Mouse (Mus musculus): Measurements from ENCODE around the gene Tlk2. TPM values are rescaled to one million over a fixed set of nuclear protein-coding genes. Genes with fewer than 3 reads are reported as not detected.

Tlk2 gene
- polyA plus RNA-seq, 1 experiment from 2014 or later, result 20.7 TPM

DNA sequence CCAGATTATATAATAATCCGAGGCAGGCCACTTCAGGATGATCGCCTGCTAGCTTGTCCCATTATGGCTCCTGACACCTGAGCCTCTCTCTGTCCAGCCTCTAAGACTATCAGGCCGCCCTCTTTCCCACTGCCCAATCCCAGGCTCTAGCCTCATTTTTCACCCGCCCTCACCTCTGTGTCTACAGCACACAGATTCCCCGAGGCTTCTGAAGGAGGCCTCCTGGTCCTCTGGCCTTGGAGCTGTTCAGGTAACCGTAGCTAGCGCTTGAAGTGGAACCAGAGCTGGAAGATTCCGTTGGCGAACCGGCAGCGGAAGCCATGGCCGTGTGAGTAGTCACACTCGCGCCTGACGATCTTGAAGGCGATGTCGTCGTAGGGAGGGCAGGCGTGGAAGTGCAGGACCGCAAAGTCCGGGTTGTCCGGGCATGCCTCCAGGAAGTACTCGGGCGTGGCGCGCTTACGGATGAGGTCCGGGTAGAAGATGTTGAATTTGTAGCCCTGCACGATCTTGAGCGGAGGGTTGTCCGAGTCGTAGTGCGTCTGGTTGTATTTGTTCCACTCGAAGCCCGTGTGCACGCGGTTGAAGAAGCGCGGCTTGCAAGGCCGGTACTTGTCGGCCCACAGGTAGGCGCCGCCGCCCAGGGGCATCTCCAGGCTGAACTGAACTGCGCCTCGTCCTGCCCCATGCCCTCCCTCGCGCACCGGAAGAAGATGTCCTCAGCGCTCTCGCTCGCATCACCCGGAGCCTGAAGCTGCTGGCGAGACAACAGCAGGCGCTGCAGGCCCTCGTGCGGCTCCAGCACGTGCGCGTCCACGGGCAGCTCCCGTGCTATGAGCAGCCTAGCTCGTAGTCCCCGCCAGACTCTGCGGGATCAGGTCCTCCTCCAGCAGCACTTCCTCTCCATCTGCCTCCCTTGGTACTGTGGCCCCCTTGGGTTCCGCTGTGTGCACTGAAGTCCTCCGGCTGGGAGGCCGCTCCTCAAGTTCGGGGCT lies 13.8 kb upstream of the Tlk2 start:
- 65% methylated on average over 69 of the region's 69 CpGs for WGBS
- Histone ChIP-seq H3K4me1 (replicated peaks) (no peaks in the 10 kb centered on the region), H3K9ac (no peak overlapping the region), H3K36me3 (no peaks in the 10 kb centered on the region; the same call in 1 of the 2 replicates), H3K9me3 (replicated peaks) (peaks cover 31% of the 10 kb centered on the region), H3K4me2 (0 out of 2 replicates have a peak overlapping the region, but pooled peaks have one; percentile 5), H3K27me3 (replicated peaks) (peaks cover 26% of the 10 kb centered on the region), H3K27ac (ENCODE audit: poor library complexity, severe bottlenecking) (no peak overlapping the region), H3K4me3 (no peak overlapping the region)
- ATAC-seq (ENCODE audit: insufficient number of reproducible peaks, low FRiP score), result no peak

DNA sequence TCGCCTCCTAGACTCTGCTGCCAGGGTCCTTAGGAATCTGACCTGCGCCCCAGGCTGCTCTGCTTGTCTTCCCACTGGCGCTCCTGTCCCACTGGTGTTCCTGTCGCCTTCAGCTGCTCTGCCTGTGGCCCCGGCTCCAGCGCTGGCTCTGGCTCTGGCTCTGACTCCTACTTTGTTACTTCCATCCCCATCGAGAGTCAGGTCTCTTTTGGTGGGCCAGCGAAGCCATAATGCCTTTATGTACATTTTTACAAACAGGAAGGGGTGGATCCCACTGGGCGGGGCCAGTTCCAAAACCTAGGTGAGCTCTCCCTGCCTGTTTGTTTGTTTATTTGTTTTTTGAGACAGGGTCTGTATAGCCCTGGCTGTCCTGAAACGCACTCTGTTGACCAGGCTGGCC lies 11.8 kb upstream of the Tlk2 start:
- no peak overlapping the region for H3K27ac ChIP-seq (ENCODE audit: poor library complexity, severe bottlenecking)
- H3K4me1 ChIP-seq (replicated peaks), result no peaks in the 10 kb centered on the region
- H3K4me2 ChIP-seq, result no peak overlapping the region
- no peak overlapping the region for H3K4me3 ChIP-seq
- peaks cover 26% of the 10 kb centered on the region for H3K27me3 ChIP-seq (replicated peaks)
- H3K36me3 ChIP-seq, result no peaks in the 10 kb centered on the region; the same call in 1 of the 2 replicates
- ATAC-seq (ENCODE audit: insufficient number of reproducible peaks, low FRiP score), result no peak
- H3K9me3 ChIP-seq (replicated peaks), result peaks cover 31% of the 10 kb centered on the region
- no peak overlapping the region for H3K9ac ChIP-seq
- 86% methylated on average over 10 of the region's 10 CpGs for WGBS

DNA sequence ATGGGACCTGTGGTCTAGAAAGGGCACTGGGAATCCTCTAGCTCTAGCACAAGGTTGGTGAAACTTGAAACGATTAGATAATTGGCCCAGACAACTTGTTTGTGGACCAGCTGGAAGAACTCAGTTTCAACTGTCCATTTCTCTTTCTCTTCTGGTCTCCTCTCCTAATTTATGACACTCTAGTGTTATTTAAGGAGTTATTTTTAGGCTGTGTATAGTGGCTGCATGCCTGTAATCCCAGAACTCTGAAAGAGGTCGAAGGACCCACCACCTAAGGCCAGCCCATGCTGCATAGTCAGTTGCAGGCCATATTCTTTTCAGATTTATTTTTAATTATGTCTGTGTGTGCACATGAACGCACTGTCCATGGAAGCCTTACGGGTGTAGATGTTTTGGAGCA lies 916 bp downstream of the Tlk2 start:
- no peak for ATAC-seq (ENCODE audit: insufficient number of reproducible peaks, low FRiP score)
- Histone ChIP-seq H3K4me2 (peak overlapping the region; percentile 87), H3K27ac (ENCODE audit: poor library complexity, severe bottlenecking) (peak overlapping the region; percentile 46; the same call in 1 of the 2 replicates), H3K9me3 (replicated peaks) (no peaks in the 10 kb centered on the region), H3K9ac (peak overlapping the region; percentile 97; the same call in 1 of the 2 replicates), H3K4me1 (replicated peaks) (peaks cover 25% of the 10 kb centered on the region), H3K36me3 (peaks cover 8% of the 10 kb centered on the region), H3K4me3 (peak overlapping the region; percentile 85), H3K27me3 (replicated peaks) (no peaks in the 10 kb centered on the region)
- 86% methylated on average over 4 of the region's 4 CpGs for WGBS

DNA sequence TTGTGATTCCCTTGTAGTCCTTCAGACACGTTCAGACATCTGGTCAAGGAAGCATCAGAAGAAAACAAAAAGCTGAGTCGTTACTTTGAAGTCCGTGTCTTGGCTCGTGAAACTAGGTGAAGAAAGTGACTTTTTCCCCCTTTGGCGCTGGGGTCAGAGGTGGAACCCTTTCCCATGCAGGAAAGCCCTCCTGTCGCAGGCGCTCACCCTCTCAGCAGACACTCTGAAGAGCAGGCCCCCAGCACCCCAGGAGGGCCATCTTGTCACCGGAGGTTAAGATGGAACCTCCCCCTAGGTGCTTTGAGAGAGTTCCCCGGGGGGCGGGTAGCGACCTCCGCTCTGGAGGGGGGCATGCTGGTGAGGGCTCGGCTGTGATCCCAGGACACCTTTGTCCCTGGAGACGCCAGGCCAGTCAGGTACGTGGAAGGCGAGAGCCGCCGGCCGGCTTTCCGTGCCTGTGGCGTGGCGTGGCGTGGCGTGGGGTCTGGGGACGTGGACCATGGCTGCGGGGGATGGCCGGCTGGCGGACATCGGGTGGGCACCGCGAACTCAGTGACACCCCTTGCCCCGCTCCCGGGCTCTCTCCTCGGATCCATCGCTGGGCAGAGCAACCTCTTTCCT lies 2.0 kb downstream of the Tlk2 start:
- H3K27me3 ChIP-seq (replicated peaks), result no peaks in the 10 kb centered on the region
- ATAC-seq (ENCODE audit: insufficient number of reproducible peaks, low FRiP score), result peak; percentile 33
- H3K4me1 ChIP-seq (replicated peaks), result peaks cover 25% of the 10 kb centered on the region
- 2% methylated on average over 35 of the region's 35 CpGs for WGBS
- peaks cover 13% of the 10 kb centered on the region for H3K36me3 ChIP-seq
- H3K4me3 ChIP-seq, result peak overlapping the region; percentile 85
- H3K9me3 ChIP-seq (replicated peaks), result no peaks in the 10 kb centered on the region
- peak overlapping the region; percentile 98 for H3K27ac ChIP-seq (ENCODE audit: poor library complexity, severe bottlenecking)
- H3K4me2 ChIP-seq, result peak overlapping the region; percentile 87
- peak overlapping the region; percentile 97 for H3K9ac ChIP-seq

DNA sequence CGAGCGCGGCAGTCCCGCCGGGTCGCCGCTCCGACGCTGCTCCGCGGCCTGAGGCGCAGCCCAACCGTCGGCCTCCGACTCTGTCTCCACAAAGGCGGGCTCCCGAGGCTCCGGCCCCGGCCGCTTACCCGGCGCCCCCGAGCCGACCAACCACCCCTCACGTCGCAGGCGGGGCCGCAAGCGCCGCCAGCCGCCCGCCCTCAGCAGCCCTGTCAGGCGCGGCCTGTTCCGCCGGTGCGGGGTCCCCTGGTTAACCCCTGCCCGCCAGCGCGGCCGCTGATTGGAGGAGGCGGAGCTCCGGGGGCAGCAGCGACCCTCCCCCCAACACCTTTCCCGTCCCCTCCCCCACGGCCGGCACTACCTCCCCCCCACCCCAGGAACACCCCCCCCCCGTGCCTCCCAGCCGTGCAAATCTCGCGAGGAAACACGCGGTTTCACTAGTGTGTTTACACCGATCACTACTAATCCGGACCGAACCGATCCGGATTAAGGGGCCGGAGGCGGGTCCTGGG lies 2.6 kb downstream of the Tlk2 start:
- Histone ChIP-seq H3K27ac (ENCODE audit: poor library complexity, severe bottlenecking) (peak overlapping the region; percentile 98), H3K27me3 (replicated peaks) (no peaks in the 10 kb centered on the region), H3K9me3 (replicated peaks) (no peaks in the 10 kb centered on the region), H3K4me2 (peak overlapping the region; percentile 87), H3K4me1 (replicated peaks) (peaks cover 25% of the 10 kb centered on the region), H3K9ac (peak overlapping the region; percentile 99), H3K36me3 (peaks cover 17% of the 10 kb centered on the region), H3K4me3 (peak overlapping the region; percentile 85)
- peak; percentile 95 for ATAC-seq (ENCODE audit: insufficient number of reproducible peaks, low FRiP score)
- WGBS, result under 1% methylated on average over 54 of the region's 60 CpGs

DNA sequence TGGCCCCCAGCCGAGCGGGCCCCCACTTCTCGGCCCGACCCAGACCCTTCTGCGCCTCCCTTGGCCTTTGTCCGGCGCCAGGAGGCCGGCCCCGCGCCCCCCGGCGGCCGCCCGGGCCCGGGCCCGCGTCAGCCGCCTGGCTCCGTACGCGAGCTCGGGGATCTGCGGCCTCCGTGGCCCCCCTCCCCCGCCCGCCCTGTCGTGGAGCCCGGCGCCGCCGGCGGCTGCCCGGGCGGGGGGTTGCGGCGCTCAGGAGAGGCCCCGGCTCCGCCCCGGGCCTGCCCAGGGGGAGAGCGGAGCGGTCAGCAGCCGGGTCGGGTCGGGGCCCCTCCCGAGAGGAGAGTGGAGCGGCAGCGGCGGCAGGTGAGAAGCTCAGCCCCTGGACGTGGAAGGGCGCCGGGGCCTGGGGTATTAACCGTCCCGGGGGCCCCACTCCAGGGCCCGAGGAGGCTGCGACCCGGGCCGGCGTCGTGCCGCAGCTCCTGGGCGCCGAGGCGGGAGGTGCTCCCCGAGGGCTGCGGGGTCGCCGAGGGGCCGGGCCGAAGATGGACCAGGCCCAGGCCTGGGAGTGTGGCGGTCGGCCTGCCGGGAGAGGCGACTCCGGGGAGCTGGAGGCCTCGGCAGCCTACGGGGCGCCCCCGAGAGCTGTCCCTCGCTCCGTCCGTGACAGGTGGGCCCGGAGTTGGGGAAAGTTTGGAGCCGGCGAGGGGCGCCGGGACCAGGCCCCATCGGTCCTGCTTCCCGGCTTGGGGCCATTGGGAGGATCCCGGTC lies 3.3 kb downstream of the Tlk2 start:
- no peaks in the 10 kb centered on the region for H3K27me3 ChIP-seq (replicated peaks)
- H3K4me3 ChIP-seq, result peak overlapping the region; percentile 85
- H3K9me3 ChIP-seq (replicated peaks), result no peaks in the 10 kb centered on the region
- peaks cover 25% of the 10 kb centered on the region for H3K4me1 ChIP-seq (replicated peaks)
- peak overlapping the region; percentile 69 for H3K4me2 ChIP-seq
- WGBS, result 2% methylated on average over 80 of the region's 89 CpGs
- H3K27ac ChIP-seq (ENCODE audit: poor library complexity, severe bottlenecking), result peak overlapping the region; percentile 98
- H3K36me3 ChIP-seq, result peaks cover 17% of the 10 kb centered on the region
- H3K9ac ChIP-seq, result peak overlapping the region; percentile 99
- ATAC-seq (ENCODE audit: insufficient number of reproducible peaks, low FRiP score), result peak; percentile 80

DNA sequence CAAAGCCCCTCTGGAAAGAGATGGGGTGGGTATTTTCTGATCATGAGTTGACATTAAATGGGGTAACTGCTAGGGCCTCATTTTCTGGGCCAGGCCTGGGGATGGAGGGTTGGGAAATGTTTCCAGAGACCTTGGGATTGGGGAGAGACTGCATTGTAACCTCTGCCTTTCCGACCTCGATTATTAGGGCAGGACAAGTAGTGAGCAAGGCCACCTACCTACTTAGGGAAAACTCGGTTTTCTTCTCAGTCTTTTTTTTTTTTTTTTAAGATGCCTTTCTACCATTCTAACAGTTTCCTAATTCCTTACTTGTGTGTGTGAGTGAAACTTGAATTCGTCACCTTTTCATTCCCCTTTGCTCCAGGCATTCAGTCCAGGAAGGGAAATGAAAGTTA lies 3.9 kb downstream of the Tlk2 start:
- H3K4me3 ChIP-seq, result peak overlapping the region; percentile 85
- WGBS, result 4% methylated on average over 4 of the region's 4 CpGs
- peaks cover 14% of the 10 kb centered on the region for H3K36me3 ChIP-seq
- peaks cover 25% of the 10 kb centered on the region for H3K4me1 ChIP-seq (replicated peaks)
- peak overlapping the region; percentile 99 for H3K9ac ChIP-seq
- no peaks in the 10 kb centered on the region for H3K27me3 ChIP-seq (replicated peaks)
- ATAC-seq (ENCODE audit: insufficient number of reproducible peaks, low FRiP score), result no peak
- H3K9me3 ChIP-seq (replicated peaks), result no peaks in the 10 kb centered on the region
- peak overlapping the region; percentile 69 for H3K4me2 ChIP-seq
- peak overlapping the region; percentile 98 for H3K27ac ChIP-seq (ENCODE audit: poor library complexity, severe bottlenecking)

DNA sequence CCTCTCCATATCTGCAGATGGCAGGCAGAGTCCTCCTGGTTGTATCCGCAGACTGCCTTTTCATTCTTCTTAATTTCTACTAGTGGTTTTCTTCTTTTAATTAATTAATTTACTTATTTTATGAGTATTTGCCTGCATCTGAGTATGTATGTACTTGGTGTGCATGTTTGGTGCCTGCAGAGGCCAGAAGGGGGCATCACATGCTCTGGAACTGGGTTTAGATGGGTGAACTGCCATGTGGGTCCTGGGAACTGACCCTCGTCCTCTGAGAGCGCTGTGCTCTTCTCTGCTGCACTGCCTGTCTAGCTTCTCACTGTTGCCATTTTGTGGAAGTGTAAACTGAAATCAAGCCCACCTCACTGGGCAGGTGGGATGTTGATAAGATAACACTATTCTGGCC lies 6.1 kb downstream of the Tlk2 start:
- Histone ChIP-seq H3K9me3 (replicated peaks) (no peaks in the 10 kb centered on the region), H3K27me3 (replicated peaks) (no peaks in the 10 kb centered on the region), H3K36me3 (peaks cover 19% of the 10 kb centered on the region), H3K9ac (no peak overlapping the region), H3K27ac (ENCODE audit: poor library complexity, severe bottlenecking) (no peak overlapping the region), H3K4me2 (no peak overlapping the region), H3K4me1 (replicated peaks) (peaks cover 18% of the 10 kb centered on the region), H3K4me3 (no peak overlapping the region)
- no peak for ATAC-seq (ENCODE audit: insufficient number of reproducible peaks, low FRiP score)
- WGBS, result 94% methylated on average over 3 of the region's 3 CpGs

DNA sequence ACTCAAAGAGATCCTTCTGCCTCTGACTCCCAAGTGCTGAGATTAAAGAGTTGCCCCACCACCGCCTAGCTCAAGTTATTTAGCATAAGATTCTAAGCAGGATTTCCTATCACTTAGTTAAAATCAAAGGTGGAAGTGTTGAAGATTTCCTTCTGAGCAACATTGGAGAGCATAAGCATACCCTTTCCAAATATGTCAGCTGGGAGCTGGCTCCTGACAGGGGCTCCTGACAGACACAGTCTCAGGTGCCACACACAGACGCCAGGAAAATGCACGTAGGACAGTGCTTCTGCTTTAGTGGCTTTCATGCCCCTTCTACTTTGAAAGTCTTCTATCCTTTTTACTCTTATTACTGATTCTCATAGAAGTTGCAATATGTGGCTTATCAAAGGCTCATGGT lies 13.6 kb downstream of the Tlk2 start:
- Histone ChIP-seq H3K4me3 (no peak overlapping the region), H3K27me3 (replicated peaks) (no peaks in the 10 kb centered on the region), H3K27ac (ENCODE audit: poor library complexity, severe bottlenecking) (no peak overlapping the region), H3K4me2 (no peak overlapping the region), H3K9ac (no peak overlapping the region), H3K36me3 (peaks cover 27% of the 10 kb centered on the region), H3K9me3 (replicated peaks) (no peaks in the 10 kb centered on the region), H3K4me1 (replicated peaks) (peaks cover 6% of the 10 kb centered on the region; the same call in 1 of the 2 replicates)
- 85% methylated on average over 3 of the region's 3 CpGs for WGBS
- no peak for ATAC-seq (ENCODE audit: insufficient number of reproducible peaks, low FRiP score)

DNA sequence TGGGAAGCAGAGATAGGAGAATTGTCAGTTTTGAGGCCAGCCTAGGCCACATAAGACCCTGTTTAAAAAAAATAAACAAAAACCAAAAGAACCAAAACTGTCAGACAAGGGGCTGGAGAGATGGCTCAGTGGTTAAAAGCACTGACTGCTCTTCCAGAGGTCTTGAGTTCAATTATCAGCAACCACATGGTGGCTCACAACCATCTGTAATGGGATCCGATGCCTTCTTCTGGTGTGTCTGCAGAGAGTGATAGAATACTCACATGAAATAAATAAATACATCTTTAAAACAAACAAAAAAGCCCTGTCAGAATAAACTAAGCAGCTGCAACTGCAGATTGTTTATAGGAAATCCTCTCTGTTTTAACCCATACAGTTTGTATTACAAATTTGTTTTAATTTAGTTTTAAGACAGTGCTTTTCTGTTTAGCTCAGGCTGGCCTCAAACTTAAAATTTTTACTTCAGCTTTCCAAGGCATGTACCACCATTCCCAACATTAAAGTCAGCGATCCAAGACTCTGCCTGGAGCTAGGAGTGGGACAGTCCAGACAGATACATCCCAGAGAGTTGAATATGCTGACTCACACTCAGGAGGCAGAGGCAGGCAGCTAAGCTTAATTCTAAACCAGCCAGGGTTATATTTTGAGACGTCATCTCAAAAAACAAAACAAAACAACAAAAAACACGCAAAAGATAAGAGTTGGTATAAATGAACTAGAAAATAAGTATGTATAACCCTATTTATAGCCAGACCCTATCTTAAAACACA lies 18.5 kb downstream of the Tlk2 start:
- Histone ChIP-seq H3K36me3 (peaks cover 13% of the 10 kb centered on the region), H3K9me3 (replicated peaks) (no peaks in the 10 kb centered on the region), H3K4me1 (replicated peaks) (peaks cover 8% of the 10 kb centered on the region; the same call in 1 of the 2 replicates), H3K4me2 (no peak overlapping the region), H3K9ac (no peak overlapping the region), H3K4me3 (no peak overlapping the region), H3K27me3 (replicated peaks) (no peaks in the 10 kb centered on the region), H3K27ac (ENCODE audit: poor library complexity, severe bottlenecking) (no peak overlapping the region)
- WGBS, result 77% methylated on average over 4 of the region's 4 CpGs
- no peak for ATAC-seq (ENCODE audit: insufficient number of reproducible peaks, low FRiP score)
